Mouse (Mus musculus) effector memory CD4-positive, alpha-beta T cell, adult 5 months (primary cell): ENCODE data around the gene 4933428M09Rik. TPM values are rescaled to one million over a fixed set of nuclear protein-coding genes. Genes with fewer than 3 reads are reported as not detected.

Experiments
- polyA plus RNA-seq: library from polyadenylated mRNA; unstranded; fragments of 100-300 nt; shearing (Covaris generic); gene quantifications from one replicate; pipeline ENCODE4 v1.2.1, GENCODE M21; 2017

4933428M09Rik gene
- not detected for polyA plus RNA-seq

GRCm38 (mm10) chrX:139178928-139179327, at the start of gene 4933428M09Rik:
4933428M09Rik (plus strand) TSS chrX:139179228.

DNA sequence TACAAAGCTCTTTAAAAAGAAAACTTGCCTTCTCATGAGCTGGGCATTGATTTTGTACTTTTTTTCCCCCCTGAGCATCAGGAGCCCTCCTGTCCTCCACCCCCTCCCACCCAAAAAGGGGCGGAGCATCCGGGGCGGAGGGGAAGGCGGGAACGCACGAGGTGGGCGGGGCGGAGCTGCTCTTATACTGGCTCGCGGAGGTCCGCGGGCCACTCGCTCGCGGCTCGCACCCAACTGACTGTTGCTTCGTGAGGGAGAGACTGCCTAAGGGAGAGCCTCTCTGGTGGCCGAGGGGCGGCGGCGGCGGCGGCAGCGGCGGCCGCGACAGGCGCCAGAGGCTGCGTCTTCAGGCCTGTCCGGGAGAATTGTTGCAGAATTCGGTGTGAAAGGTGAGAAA, 30.8 kb downstream of the 4933428M09Rik start, which contains the start of gene Mum1l1:
Gene Mum1l1, plus strand, starts transcription at position 214 of the 397 bp plus-strand sequence.

Other genes starting within 250 kb of the 4933428M09Rik start
- gene Serpina7, start 94.0 kb upstream of the 4933428M09Rik start, polyA plus RNA-seq, result not detected
- not detected for gene 4930513O06Rik, start 93.0 kb upstream of the 4933428M09Rik start, polyA plus RNA-seq
- gene Mum1l1, start 30.8 kb downstream of the 4933428M09Rik start, polyA plus RNA-seq, result not detected
- gene Trap1a, start 154.5 kb downstream of the 4933428M09Rik start, polyA plus RNA-seq, result not detected